Mouse (Mus musculus): ENCODE data around the gene Slc9a2.
"Not testable (repeated sequence)": the region's sequence is repeated elsewhere in the genome, so short reads cannot be mapped to it uniquely, and the experiment has no call there.

Slc9a2 gene

GRCm38 (mm10) chr1:40680067-40680867, at the start of gene Slc9a2:
TSS of gene Slc9a2 (plus strand) at chr1:40680574.
- in situ Hi-C loops (cut with MboI; ENCODE audit: low sequenced_read_pairs) = no loop called here

GRCm38 (mm10) chr1:40632407-40633062, 47.8 kb upstream of the Slc9a2 start:
- in situ Hi-C loops (cut with MboI; ENCODE audit: low sequenced_read_pairs) = no loop called here

DNA sequence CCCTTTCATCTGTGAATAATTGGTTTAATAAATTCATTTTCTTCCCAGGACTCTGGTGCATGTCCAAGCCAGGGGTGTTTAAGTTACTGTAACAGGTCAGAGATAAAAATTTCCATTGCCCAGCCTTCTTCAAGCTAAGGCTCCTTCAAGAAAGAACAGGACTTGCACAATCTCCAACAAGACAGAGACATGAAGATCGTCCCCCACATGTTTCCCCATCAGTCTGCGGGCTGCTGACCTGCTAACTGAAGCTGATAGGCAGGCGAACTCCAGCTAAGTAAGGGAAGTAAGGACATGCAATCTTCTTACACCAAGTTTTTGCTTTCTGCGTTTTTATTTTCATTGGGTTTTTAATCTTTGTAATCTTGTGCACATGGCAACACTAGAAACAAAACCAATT, 45.8 kb upstream of the Slc9a2 start:
- in situ Hi-C loops (cut with MboI; ENCODE audit: low sequenced_read_pairs) = no loop called here

DNA sequence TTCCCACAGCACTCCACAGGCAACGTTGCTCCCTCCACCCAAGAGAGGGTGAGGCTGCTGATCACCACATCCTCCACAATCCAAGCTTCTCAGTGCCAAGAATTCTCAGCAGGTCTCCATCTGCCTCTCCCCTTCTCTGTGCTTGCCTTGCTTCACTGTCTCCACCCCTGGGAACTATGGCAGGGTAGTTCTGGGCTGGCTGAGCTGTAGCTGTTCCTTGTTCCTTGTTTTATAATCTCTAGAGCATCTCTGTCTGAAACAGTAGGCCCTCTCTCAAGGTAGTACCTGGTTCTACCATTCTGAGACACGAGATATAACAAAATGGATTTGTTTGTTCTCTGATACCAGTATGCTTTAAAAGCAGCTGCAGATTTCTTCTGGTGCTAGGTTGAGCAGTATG, 32.1 kb upstream of the Slc9a2 start:
- in situ Hi-C loops (cut with MboI; ENCODE audit: low sequenced_read_pairs) = no loop called here

- in situ Hi-C loops (cut with MboI; ENCODE audit: low sequenced_read_pairs) = no loop called here
Measured at GRCm38 (mm10) chr1:40650803-40651497, 29.4 kb upstream of the Slc9a2 start.

GRCm38 (mm10) chr1:40657035-40657434, 23.3 kb upstream of the Slc9a2 start:
- in situ Hi-C loops (cut with MboI; ENCODE audit: low sequenced_read_pairs) = no loop called here

- in situ Hi-C loops (cut with MboI; ENCODE audit: low sequenced_read_pairs) = no loop called here
Measured at GRCm38 (mm10) chr1:40657978-40658496, 22.3 kb upstream of the Slc9a2 start.

DNA sequence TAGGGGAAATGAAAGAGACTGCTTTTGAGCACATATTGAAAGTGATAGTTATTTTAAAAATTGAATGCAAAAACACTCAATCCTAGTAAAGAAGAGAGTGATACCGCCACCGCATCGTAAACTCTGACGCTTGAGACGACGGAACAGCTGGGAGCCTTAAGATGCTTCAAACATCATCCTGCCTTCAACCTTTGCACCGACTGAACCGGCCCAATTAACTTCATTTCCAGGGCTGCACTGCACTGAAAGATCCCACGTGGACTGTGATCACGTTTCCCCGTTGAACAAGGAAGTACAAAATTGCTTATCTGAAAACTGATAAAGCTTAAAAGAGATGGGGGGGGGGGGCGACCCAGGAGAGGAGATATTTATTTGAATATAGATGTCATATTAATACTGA, 21.4 kb upstream of the Slc9a2 start:
- in situ Hi-C loops (cut with MboI; ENCODE audit: low sequenced_read_pairs) = no loop called here

DNA sequence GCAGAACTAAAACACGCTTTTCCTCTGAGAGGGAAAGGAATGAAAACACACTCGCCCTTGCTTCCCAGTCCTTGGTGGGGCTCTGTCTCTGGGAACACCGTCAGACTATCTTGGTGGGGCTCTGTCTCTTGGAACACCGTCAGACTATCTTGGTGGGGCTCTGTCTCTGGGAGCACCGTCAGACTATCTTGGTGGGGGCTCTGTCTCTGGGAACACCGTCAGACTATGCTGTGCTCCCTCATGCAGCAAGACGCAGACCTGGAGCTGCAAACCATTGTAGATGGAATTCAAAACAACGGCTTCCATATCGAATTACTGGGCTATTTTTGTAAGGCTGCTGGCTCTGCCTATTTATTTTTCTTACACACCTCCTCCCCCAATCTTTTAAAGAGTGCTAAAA, 20.9 kb upstream of the Slc9a2 start:
- in situ Hi-C loops (cut with MboI; ENCODE audit: low sequenced_read_pairs) = no loop called here

GRCm38 (mm10) chr1:40660838-40661237, 19.5 kb upstream of the Slc9a2 start:
- in situ Hi-C loops (cut with MboI; ENCODE audit: low sequenced_read_pairs) = no loop called here

DNA sequence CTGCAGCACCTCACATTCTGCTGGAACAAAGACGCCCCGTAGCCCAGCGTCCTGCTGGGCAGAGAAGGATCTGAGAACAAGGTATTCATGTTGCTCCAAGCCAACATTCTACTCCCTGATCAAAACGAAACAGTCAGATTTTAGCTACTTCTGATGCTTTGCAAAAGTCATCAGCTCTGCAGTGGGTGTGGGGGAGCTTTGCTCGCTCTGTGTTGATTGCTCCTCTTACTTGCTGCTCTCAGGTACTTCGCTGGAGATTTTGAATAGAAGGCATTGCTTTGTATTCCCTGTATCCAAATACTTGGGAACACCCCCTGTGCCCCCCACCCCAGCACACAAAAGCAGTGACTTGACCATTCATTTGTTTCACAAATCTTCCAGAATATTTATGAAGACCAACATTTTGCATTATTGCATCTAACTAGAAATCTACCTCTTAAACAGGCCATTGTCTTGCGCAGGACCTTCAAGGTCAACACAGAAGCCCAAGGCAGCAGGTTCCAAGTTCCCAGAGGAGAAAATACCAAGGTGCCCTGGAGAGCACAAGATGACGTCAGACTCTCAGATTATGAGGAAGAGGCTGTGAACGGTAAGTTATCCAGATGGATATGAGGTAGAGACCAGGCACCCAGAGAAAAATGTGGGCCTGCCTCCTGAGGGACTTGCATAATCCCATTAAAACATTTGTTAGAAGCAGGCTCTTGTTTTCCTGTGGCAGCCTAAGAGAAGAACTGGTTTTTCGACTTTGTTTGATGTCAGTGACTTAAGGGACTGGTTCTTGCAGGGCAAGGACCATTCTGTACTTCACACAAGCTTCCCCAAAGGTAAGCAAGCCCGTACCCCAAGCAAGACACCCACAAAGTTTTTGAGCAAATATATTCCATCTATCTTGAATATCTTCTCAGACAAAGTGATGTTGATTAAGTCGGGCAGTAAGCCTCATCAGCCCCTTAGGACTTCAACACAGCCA, 14.7 kb upstream of the Slc9a2 start:
- in situ Hi-C loops (cut with MboI; ENCODE audit: low sequenced_read_pairs) = no loop called here

DNA sequence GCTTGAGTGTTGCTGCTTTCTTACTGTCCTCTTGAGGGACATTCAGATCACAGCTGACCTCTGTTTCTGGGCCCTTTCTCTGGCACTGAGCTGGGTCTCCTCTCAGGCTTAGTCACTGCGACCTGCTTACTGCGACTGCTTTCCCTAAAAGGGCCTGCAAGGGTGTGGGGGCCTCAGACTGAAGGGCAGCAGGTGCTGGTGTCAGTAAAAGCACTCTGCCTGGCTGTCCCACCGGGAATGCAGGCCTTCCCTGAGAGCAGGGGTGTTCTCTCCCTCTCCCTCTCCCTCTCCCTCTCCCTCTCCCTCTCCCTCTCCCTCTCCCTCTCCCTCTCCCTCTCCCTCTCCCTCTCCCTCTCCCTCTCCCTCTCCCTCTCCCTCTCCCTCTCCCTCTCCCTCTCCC, 12.9 kb upstream of the Slc9a2 start:
- in situ Hi-C loops (cut with MboI; ENCODE audit: low sequenced_read_pairs) = not testable (repeated sequence)

DNA sequence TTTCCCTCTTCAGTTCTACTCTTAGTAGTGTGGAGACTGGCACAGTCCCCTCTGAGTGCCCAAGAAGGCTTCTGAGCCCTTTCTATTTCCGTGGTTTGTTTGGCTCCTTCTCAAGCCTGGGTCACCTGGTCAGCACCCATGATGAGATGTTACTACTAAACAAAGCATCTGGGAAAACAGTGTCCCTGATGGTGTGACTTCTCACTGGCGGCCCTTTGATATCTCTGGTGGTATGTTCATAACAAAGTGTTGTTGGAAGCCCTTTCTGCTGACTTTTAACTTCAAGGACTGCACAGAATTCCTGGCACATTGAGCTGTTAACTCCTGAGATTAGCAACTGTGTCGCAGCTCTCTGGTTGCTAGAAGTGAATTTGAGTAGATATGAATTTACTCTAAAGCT, 10.3 kb upstream of the Slc9a2 start:
- in situ Hi-C loops (cut with MboI; ENCODE audit: low sequenced_read_pairs) = no loop called here

DNA sequence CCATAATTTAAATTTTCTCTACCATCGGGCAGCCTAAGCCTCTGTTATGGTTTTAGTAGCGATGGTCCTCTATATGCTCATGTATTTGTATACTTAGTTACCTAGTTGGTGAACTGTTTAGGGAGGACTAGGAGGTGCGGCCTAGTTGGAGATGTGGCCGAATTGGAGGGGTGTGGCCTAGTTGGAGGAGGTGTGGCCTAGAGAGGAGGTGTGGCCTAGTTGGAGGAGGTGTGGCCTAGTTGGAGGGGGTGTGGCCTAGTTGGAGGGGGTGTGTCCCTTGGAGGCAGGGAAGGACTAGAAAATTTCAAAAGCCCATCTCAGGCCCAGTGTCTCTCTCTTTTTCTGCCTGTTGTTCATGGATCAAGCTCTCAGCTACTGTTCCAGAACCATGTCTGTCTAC, 8.9 kb upstream of the Slc9a2 start:
- in situ Hi-C loops (cut with MboI; ENCODE audit: low sequenced_read_pairs) = no loop called here

DNA sequence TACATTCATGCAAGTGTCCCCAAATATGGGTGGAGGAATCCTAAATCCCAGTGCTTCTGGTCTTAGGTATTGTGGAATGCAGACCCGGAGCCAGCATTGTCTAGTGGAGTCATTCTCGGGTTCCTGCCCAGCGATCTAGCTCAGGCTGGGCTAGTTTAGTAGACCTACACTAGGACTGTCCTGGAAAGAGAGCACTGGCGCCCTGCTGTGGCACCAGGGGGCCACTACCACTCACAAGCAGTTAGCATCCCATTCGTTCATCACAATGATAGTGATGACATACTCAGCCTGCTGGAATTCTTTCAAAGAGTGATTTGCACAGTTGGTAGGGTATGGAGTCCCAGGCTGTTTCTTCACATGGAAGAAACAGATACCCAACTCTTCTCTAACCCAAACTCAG, 3.1 kb upstream of the Slc9a2 start:
- in situ Hi-C loops (cut with MboI; ENCODE audit: low sequenced_read_pairs) = no loop called here

DNA sequence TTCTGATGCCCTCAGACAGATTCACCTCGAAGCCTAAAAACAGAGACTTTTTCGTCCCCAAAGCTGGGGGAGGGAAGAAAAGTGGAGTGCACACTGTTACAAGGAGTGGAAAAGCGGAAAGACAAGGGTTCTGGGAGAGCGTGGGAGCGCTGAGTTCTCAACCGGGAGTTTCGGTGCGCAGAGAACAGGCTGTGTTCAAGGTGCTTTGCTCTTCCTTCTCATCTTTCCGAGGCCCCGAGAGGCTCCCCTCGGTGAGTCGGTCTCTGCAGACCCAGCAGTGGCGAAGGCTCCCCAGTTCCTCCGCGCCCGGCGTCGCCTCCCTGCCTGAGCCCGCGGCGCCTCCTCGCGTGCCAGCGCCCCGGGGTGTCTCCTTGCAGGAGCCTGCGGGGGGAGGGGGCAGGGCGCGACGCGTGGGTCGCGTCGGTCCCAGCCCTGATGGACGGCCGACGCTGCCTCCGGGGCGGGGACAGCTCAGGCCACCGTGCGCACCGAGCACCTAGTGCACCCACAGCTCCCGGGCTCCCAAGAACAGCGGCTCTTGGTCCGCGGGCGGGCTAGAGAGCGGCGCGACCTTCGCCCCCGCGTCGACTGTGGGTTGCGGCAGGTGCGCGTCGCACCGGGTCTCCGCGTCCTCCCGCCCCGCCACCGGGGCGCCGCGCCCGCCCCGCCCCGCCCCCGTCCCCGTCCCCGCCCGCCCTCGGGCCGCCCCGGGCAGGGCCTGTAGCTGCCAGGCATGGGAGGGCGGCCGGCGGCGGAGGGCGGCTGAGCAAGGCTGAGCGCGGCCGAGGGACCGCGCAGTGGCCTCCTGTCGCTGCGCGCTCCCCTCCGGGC, 709 bp downstream of the Slc9a2 start:
- in situ Hi-C loops (cut with MboI; ENCODE audit: low sequenced_read_pairs) = no loop called here

GRCm38 (mm10) chr1:40681699-40682510, 1.5 kb downstream of the Slc9a2 start:
- in situ Hi-C loops (cut with MboI; ENCODE audit: low sequenced_read_pairs) = no loop called here

GRCm38 (mm10) chr1:40694296-40694695, 13.9 kb downstream of the Slc9a2 start:
- in situ Hi-C loops (cut with MboI; ENCODE audit: low sequenced_read_pairs) = no loop called here

DNA sequence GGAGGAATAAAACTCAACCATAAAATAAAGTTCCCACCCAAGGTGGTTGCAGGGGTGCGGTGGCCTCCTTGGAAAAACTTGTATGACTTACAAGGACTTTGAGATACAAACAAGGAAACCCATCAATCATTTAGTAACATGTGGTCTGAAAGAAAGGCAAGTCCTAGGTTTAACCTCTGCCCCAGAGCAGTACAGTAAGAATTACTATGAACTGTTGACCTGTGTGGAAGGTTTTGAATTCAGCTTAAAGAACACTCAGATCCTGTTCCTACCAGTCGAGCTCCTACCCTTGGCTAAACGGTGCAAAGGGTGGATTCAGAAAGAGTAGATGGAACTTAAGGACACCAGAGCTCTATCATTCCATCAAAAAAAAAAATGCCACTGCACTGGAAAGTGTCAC, 16.1 kb downstream of the Slc9a2 start:
- in situ Hi-C loops (cut with MboI; ENCODE audit: low sequenced_read_pairs) = no loop called here

Data from CH12F3 (cell line).